Mouse (Mus musculus) CD4-positive naive resting alpha-beta T cell, adult 57 days (primary cell): Measurements from ENCODE around the gene Bap1. TPM values are rescaled to one million over a fixed set of nuclear protein-coding genes. Genes with fewer than 3 reads are reported as not detected.

Experiments
- total RNA-seq: library from RNA; stranded (reverse); gene quantifications from one replicate; pipeline ENCODE4 v1.2.4, GENCODE M21; 2023

The Bap1 gene
- 113 TPM for total RNA-seq

DNA sequence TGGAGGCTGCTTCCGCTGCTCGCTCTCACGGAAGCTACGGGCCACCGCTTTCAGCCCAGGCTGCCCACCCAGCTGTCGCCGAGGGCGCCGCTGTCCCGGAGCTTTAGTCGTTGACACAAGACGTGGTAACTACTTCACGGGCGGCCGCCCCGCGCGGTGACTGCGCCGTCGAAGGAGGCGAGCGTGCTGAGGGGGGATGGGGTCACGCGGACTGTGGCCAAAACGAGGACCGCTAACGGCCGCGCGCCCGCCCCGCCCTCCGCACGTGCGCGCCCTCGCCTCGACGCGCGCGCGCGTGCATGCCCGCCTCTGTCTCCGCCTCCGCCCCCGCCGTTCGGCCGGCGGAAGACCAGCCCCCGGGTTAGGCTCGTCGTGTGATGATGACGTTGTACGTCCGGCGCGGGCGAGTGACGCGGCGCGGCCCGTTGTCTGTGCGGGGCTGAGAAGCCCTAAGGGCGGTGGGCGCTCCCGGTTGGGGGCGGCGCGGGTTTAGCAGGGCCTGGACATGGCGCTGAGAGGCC lies at the start of gene Bap1, which contains the start of gene Phf7:
Gene Bap1, plus strand, starts transcription at position 367 of the 521 bp plus-strand sequence.
Gene Phf7, minus strand, starts transcription at position 234 of the 521 bp plus-strand sequence.

GRCm38 (mm10) chr14:31208084-31208483 lies 43.2 kb upstream of the Bap1 start, which contains the start of gene Tnnc1:
Tnnc1 (plus strand) TSS chr14:31208312.

DNA sequence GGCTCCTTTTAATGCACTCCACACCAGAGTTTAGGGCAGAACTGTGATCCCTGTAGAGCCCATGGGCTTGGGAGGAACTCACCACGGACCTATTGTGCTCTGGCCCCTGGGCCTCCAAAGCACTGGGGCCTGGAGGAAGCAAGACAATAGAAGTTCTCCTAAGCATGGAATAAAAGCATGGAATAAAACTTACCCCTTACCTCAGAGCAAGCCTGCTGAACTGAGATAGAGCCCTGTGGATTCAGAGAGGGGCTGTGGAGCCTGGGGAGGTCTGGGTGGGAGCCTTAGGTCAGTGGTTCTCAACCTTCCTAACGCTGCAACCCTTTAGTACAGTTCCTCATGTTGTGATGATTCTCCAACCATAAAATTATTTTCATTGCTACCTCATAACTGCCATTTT lies 34.4 kb upstream of the Bap1 start, which contains the start of gene Nisch:
Gene Nisch, minus strand, starts transcription at position 101 of the 400 bp plus-strand sequence.

GRCm38 (mm10) chr14:31217666-31218065 lies 33.6 kb upstream of the Bap1 start, which contains the start of gene Sema3g:
Sema3g (plus strand) TSS chr14:31217860.

Other genes starting within 250 kb of the Bap1 start
- gene Spcs1, start 249.8 kb upstream of the Bap1 start, total RNA-seq = 89.0 TPM
- gene Pbrm1, start 232.3 kb upstream of the Bap1 start, total RNA-seq = 83.9 TPM
- 279 TPM for gene Gnl3, start 232.3 kb upstream of the Bap1 start, total RNA-seq
- gene Smim4, start 122.5 kb upstream of the Bap1 start, total RNA-seq = 48.2 TPM
- 0.41 TPM for gene Nt5dc2, start 120.4 kb upstream of the Bap1 start, total RNA-seq
- gene Stab1, start 82.8 kb upstream of the Bap1 start, total RNA-seq = 1.6 TPM
- gene Tnnc1, start 43.1 kb upstream of the Bap1 start, total RNA-seq = not detected
- gene Nisch, start 34.5 kb upstream of the Bap1 start, total RNA-seq = 439 TPM
- not detected for gene Sema3g, start 33.6 kb upstream of the Bap1 start, total RNA-seq
- gene Phf7, start 133 bp upstream of the Bap1 start, total RNA-seq = 7.5 TPM
- not detected for gene Dnah1, start 72.4 kb downstream of the Bap1 start, total RNA-seq
- 49.2 TPM for gene Capn7, start 85.2 kb downstream of the Bap1 start, total RNA-seq
- gene Sh3bp5, start 184.6 kb downstream of the Bap1 start, total RNA-seq = 79.2 TPM
- 34.5 TPM for gene Eaf1, start 242.9 kb downstream of the Bap1 start, total RNA-seq
- gene Mettl6, start 243.6 kb downstream of the Bap1 start, total RNA-seq = 49.0 TPM